Mouse (Mus musculus) kidney, adult 2 months (tissue): ENCODE results near the gene Zhx3.

ENCODE experiments used
- CTCF ChIP-seq: fragments of 200-500 bp; conservative IDR thresholded peaks from 2 replicates; pipeline ENCODE4 v1.5.1; 2011; ENCODE audit warnings: low read depth, mild to moderate bottlenecking, control low read depth, low read length, moderate library complexity, mixed read lengths; ENCODE audit not compliant: insufficient read depth, insufficient read length
- POLR2A ChIP-seq: fragments of 200-500 bp; IDR thresholded peaks from one replicate; pipeline ENCODE4 v1.6.1; 2011; ENCODE audit warnings: low read depth, low read length, control low read depth

DNA sequence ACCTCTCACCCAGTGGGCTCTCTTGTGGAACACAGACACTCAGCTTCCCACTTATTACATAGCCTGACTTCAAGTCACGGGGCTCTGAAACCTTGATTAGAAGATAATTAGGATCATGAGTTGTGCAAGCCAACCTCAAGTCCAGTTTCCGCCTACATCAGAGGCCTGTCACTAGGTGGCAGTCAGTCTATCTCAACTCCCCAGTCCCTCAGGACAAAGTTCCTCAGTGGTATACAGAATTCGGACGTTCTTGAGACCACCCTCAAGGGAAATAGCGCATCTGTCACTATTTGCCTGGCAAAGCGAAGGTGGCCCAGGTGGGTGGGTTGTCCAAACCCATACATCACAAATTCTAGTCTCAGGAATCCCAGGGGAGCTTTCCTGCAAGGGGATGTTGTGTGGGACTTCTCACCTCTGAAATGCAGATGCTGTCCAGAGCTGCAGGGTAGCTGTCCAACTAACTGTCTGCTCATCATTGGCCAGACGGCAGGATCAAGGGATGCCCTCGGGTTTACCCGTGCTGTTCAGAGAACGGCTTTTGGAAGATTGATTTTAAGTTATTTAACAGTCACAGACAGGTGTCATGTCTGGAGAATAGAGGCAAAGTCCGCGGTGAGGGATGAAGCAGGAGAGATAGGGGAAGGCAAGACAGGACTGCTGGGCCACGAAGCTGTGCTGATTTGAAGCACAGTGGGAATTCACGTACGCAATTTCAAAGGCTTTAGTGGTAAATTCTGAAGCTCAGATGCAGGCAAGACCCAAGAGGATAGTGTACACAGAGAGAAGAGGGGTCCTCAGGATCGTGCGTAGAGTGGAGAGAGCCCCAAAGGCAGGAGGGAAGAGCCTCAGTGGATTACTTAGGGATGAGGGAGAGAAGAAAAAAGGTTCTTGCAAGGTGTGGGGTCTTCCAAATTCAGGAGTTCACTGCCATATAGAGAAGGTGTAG, 142.7 kb downstream of the Zhx3 start:
- TF ChIP-seq POLR2A, result no peak
- peak; percentile 70 for TF ChIP-seq CTCF
